Mouse (Mus musculus): Measurements from ENCODE around the gene Gm20425.

The Gm20425 gene

DNA sequence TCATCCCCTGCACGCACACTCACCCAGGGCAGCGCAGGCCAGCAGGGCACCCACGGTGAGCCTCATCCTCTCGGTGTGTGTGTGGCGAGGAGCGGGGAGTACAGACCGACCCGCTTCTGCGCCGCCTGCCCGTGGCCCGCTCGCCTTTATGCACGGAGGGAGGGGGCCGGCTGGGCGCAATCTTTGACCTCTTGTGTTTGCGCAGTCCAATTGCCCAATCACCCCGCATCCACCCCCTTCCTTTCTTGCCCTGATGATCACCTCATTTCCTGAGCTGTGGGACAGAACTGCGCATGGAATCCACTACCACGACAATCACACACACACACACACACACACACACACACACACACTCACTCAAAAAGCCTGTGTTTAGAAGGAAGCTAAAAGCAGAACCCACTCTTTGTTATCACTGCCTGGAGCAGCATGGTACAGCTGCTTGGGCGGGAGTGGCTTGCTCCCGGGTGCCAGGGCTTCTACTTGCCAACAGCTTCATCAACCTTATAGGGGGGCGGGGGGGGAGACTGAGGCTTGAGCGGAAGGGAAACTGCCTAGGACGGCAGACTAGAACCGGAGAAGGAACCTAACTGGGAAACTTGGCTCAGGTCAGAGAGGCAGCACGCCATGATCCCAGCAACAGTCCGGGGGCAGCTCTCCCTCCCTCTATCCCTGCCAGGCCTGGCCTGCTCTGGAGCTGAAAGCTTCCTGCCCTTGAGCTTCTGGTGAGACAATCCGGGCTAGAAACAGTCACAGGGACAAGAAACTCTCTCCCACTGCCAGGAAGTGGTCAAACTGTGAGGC, at the start of gene Gm20425, which contains the start of gene Trf:
TSS of gene Gm20425 (minus strand) at position 157 of the 801 bp plus-strand sequence.
TSS of gene Trf (minus strand) at position 294 of the 801 bp plus-strand sequence.
- DNase-seq (ENCODE audit: low read depth, low spot score) = no peak

DNA sequence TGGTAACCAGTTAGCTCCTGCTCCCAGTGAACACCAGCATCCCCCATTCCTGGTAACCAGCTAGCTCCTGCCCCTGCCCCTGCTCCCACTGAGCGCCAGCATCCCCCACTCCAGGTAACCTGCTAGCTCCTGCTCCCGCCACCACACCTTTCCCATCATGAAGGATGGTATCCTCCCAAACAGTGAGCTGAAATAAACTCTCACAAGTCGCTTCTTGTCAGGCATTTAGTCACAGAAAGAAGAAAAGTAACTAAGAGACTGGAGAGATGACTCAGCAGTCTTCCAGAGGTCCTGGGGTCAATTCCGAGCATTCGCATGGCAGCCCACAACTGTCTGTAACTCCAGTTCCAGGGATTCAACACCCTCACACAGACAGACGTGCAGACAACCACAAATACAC, 46.8 kb upstream of the Gm20425 start:
- no peak for DNase-seq (ENCODE audit: low read depth, low spot score)

DNA sequence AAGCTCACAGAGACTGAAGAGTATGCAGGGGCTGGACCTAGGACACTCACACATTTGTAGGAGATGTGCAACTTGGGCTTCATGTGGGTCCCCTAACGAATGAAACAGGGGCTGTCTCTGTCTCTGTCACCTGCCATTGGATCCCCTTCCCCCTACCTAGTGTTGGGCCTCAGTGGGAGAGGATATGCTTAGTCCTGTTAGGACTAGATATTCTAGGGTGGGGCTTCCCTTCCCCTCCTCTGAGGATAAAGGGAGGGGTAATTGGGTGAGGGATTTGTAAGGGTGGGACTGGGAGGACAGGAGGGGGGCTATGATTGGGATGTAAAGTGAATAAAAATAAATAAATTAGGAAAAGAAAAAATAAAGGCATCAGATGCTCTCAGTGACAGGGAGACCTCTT, 45.6 kb upstream of the Gm20425 start:
- DNase-seq (ENCODE audit: low read depth, low spot score) = no peak

DNA sequence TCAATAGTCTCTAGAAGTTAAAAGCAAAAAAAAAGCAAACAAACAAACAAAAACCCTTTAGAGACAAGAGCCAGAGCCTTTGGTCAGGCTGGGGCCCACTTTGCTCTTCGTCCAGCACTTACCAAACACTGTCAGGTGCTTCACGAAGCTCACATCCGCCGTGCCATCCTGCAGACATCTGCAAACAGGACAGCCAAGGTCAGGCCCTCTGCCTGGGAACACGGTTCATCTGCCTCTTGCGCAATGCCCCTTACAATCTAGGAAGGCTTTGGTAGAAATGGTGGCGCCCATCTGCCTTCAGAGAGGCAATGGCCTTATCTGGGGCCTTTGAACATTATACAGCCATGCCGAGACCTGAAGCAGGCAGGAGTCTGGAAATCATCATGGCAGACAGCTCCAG, 44.7 kb upstream of the Gm20425 start:
- no peak for DNase-seq (ENCODE audit: low read depth, low spot score)

DNA sequence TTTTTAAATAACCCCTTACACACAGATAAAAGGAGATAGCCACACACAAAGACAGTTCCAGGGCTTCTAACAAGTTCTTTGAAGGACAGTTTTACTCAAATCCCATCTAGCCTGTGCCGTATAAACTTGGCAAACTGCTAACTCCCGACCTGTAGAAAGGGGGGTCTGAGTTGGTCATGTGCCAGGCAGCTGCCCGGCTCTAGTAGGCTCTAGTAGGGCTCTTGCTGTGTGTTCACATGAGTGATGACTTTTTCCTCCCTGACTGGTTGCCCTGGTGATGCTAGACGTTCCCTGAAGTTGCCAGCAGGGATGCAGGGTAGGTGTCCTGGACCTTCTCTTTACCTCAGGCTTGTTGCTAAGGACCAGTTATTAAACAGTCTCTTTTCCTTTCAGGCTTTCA, 41.0 kb upstream of the Gm20425 start:
- DNase-seq (ENCODE audit: low read depth, low spot score) = no peak

DNA sequence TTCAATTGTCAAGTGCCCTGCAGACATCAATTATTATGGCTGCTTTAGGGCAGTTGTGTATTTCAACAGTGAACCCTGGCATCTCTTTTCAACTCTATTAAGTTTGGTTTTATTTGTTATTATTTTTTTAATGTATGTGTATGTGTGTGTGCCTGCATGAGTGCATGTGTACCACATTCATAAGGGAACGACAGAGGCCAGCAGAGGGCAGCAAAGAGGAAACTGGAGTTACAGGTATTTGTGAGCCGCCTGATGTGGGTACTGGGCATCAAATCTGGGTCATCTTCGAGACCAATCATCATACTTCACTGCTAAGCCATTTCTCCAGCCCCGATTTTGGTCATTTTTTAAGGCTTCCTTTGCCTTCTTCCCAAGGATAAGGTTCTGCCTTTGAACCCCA, 35.7 kb upstream of the Gm20425 start:
- DNase-seq (ENCODE audit: low read depth, low spot score) = no peak

DNA sequence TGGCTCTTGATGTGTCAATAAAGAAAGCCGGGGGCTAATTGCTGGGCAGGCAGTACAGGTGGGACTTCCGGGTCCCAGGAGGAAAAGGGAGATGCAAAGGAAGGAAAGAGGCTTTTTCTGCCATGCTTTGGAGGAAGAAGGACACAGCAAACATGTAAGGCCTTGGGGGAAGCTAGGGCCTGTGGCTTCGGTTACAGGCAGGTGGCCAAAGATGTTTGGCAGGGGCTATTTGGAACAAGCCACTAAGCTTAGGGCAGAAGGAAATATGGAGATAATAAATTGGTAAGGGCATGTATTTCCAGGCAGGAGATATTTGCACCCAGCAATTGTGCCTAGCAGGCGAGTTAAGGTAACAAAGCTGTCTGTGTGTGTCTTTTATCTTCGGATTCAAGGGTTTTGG, 22.8 kb upstream of the Gm20425 start:
- no peak for DNase-seq (ENCODE audit: low read depth, low spot score)

DNA sequence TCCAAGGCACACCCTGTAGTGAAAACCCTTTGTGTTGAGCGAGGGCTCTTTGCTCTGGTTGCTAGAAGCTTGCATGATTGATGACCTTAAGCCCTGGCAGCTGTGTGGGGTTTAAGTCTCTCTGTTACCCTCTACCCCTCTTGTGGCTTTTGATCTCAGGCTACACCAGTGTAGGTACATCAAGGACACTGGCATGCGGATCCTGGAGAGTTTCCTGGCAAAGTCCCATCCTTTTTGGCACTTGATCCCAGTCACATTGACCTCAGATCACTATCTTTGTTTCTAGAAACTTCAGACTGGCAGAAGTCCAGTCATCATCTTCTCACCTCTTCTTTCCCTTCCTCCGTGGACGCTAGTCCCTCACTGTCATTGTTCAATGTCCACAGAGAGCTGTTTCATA, 18.5 kb upstream of the Gm20425 start:
- no peak for DNase-seq (ENCODE audit: low read depth, low spot score)

DNA sequence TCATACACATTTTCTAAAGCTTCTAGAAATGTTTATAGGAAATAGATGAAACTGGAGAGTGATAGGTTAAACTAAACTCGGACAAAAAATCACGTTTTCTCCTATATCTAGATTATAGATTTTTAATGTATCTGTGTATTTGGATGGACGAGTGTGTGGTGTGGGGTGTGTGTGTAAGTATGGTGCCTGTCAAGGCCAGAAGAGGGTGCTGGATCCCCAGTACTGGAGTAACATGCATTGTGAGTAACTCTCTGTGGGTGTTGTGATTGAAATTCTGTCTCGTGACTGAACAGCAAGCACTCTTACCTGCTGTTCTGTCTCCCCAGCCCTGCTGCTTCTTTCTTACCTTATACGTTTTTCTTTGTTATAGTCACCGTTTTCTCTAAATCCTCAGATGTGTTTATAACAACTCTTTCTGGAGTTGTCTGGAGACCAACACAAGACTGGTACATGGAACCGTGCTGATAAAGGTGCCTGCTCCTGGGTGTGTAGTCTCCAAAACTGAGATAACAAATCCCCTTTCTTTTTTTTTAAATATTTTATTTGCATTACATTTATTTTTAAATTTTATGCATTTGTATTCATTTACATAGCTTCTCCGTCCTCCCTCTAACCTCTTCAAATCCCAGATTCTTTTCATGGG, 16.5 kb upstream of the Gm20425 start:
- no peak for DNase-seq (ENCODE audit: low read depth, low spot score)

DNA sequence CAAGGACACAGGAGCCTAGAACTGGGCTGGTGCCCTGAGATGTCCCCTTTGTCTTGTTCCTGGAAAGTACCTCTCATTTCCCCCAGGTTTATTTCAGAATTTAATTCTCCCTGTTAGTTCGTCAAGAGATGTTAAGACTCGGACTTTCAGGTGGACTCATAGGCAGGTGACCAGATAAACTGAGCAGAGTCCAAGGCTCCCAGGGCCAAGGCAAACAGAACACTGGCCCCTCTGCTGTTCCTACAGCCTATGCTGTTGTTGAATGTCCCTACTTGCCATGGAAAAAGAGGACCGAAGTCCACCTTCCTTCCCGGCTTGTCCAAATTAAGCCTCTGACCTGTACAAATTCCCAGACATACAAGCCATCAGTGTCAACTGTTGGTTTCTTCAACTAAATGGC, 13.5 kb upstream of the Gm20425 start:
- DNase-seq (ENCODE audit: low read depth, low spot score) = no peak

DNA sequence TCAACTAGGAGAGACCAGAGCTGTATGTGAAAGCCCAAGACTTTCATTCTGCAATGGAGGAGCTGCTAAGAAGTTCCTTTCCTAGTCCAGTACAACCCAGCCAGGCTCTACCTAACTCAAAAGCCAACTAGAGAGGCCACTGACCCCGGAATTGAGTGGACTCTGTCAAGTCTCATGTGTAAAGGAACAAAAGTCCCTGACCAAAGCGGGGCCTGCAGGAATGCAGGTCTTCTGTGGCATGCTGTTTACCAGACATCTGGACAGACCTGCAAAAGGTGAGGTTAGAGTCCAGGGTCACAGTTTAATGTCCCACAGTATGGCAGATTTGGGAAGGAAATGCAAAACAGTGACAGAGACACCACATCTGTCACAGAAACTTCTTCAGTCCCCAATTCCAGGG, 11.1 kb upstream of the Gm20425 start:
- no peak for DNase-seq (ENCODE audit: low read depth, low spot score)

DNA sequence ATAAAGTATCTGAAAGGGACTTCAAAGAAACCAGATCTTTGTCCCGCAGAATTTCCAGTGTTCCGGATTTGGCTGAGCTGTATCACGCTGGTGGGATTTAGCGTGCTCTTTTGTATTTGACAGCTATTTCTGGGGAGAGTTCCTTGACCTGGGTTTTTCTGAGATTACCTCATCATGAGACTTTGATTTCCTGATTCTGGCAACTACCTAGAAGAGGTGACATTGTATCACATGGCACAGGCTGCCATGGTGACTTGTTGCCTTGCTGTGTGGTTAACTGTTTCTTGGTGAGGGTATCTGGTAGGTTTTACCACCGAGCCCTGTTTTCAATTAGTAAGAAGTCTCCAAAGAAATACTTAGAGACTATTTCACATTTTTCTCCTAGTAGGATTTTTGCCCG, 9.4 kb upstream of the Gm20425 start:
- no peak for DNase-seq (ENCODE audit: low read depth, low spot score)

DNA sequence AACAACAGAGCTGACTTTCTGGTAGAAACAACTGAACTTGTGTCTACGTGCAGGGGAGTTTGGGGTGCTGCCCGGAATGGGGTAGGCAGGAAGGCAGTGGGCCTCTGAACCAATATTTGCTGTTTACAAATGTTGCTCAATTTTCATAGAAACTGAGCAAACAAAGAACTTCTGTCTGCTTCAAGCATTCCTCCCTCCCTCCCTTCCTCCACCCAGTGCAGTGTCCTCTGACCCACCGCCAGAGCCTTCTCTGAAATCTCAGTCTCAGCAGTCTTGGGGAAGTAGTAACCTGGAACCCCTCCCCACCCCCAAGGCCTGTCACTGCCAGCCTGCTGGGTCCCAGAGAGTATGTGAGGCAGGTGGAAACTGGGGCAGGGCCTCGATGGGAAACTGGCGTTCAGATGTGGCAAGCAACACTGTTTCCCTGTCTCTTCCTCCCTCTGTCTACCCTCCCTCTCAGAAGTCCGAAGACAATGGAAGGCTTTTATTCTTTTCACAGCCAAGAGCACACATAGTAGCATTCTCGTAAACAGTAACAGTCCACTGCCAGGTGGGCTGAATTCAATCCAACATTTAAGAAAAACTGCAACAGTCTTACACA, 4.6 kb upstream of the Gm20425 start:
- DNase-seq (ENCODE audit: low read depth, low spot score) = no peak

DNA sequence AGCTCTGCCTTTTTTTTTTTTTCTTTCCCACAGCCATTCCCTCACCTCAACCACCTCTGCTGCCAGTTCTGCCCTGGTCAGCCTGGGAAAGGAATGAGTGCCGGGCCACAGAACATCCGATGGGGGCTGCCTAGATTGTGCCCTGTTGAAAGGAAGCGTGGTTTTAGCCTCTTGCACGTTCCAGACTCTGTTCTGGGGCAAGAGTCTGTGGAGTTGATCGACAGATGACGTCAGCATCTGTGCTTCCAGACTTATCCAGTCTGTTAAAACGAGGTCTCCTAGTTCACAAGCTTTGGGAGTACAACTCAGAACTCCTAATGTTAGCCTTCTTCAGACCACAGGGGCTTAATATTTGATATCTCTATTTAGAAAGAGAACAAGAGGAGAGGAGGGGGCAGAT, 4.0 kb upstream of the Gm20425 start:
- no peak for DNase-seq (ENCODE audit: low read depth, low spot score)

DNA sequence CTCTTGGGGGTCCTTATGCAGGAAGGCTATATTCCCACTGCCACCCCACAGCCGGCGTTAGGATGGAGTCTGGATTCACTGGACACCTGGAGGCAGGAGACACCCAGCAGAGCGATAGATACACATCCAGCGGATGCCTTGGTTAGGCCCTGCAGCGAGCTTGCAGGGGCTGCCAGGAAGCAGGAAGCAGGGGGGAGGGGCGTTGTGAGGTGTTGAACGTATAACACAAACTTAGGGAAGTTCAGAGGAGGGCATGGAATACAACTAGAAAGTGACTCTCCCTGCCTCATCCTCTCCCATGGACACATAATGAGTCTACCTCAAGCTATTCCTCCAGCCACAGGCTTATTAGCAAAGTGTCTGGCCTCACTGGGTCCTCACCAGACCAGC, 2.9 kb upstream of the Gm20425 start:
- DNase-seq (ENCODE audit: low read depth, low spot score) = no peak

DNA sequence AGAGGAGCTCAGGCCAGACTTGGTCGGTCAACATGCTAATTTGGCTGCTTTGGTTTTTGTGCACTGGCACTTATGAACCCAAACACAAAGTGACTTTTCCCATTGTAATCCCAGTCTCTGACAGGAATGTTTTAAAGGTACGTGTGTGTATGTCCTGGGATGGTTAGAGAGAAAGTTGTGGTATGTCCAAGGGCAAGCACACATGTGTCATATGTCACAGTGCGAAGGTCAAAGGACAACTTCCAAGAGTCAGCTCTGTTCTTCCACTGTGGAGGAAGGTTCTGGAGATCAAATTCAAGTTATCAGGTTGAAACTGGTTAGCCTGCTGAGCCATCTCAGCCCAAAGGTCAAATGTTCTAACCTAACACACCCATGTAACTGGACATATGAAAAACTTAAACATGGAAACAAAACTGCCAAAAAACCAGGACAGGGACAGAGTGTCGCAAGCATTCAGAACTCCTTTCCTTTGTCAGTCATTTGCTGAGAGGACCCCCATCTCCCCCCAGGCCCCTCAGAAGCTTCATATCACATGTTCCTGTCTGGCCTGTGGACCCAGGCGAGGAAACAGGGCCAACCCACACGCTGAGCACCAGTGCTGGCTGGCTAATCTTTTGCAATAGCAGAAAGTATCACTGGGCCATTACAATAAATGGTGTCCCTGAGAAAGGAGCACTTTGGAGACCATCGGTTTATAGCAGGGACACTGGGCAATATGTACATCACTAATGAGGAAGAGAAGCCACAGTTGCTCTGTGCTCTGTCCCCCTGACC, 2.3 kb upstream of the Gm20425 start:
- DNase-seq (ENCODE audit: low read depth, low spot score) = no peak

DNA sequence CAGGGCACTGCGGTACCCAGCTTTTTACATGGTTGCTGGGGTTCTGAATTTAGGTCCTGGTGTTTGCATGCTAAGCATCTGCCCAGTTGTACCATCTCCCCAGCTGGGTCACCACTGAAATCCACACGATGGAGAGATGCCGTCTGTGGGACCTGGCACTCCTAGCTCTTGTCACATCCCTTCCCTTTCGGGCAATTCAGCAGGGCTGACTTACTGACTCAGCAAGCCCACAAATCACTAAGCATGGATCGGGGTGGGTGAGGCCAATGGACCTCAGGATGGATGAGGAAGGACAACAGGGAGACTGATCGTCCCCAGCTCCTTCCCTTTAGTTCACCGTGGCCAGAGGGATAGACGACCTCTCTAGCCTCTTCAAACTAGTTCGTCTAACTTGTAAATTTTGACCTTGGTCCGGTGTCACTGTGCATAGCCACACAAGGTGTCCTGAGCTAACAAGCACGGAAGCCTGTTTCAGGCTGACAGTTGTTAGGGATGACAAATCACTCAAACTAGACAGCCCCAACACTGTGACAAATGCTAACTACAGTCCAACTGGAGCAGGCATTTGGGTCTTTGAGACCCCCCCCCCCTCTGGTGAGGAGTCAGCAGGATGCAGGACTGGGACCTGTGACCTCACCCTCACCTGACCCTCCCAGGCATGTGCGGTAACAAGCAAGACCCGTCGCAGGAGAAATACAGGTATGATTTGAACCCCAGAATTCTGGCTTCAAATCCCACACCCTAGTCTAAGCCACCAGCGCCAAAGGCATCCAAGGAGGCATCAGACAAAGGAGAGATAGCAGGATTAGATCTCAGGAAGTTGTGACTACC, 855 bp downstream of the Gm20425 start:
- DNase-seq (ENCODE audit: low read depth, low spot score) = no peak

DNA sequence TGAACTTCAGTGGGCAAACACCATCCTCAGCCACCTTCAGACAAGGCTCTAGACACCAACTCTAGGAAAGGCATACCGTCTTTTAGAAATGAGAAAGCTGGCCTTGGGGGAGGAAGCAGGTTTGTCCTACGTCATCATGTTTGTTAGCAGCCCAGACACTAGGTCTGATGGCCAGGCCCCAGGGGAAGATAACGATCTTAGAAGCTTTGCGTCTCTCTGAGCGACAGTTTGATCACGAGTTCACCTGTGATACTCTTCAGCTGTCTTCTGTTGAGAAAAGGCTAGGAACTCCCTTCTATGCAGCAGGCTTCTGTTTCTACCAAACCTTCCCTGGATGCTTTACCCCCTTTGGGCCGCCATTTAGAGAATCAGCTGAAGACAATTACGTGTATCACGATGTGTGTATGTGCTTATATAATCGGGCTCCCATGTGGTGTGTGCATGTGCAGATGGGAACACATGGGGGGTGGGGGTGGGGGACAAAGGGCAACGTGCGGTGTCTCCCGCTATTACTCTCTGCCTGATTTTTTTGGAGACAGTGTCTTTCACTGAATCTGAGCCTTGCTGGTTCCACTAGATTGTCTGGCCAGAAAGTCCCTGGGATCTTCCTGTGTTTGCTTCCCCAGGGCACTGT, 1.6 kb downstream of the Gm20425 start:
- DNase-seq (ENCODE audit: low read depth, low spot score) = no peak

DNA sequence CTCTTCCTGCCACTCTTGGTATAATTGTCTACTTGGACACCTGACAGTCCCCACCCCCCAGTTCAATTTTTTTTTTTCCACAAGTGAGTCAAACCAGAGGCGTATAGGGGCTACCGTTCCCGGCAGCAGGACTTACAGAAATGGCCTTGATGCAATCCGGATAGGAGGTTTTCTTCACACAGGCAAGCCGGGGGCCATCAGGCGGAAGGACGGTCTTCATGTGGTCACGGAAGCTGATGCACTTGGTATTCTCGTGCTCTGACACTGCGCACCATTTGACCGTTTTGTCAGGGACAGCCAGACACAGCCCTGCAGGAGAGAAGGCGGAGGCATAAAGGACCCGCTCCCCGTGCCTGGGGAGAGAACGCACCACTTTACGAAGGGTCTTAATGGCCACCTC, 2.3 kb downstream of the Gm20425 start:
- no peak for DNase-seq (ENCODE audit: low read depth, low spot score)

DNA sequence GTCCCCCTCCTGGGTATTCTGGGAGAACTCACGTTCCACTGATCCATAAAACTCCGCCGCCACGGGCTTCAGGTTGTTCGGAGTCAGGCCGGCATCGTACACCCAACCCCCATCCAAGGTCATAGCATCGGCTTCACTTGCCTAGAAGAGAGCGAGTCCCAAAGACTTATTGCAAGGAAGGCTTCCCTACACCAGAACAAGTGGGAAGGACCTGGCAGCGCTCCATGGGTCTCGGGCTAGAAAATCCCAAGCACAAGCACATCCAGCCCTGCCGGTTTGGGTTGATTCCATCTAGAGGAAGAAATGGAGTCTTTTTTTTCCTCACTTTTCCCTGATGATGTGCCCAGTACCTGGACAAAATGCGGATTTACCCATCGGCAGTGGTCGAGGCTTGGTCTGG, 3.3 kb downstream of the Gm20425 start:
- DNase-seq (ENCODE audit: low read depth, low spot score) = no peak

DNA sequence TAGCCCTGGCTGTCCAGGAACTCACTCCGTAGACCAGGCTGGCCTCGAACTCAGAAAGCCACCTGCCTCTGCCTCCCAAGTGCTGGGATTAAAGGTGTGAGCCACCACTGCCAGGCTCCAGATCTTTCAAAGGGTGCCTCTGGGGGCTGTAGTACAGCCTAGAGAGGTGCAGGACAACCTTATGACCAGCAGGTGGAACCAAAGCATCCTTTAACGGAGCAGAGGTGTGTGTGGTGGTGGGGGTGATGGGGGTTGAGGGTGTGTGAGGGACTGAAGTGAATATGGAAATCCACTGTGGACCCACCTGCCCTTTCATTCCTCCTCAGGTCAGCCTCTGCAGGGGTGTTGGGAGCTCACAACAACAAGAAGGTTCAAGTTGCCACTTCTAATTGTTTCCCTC, 4.6 kb downstream of the Gm20425 start:
- no peak for DNase-seq (ENCODE audit: low read depth, low spot score)

Measured in c-Kit-negative CD71-positive TER-119-positive erythroid progenitor cells, embryonic 14.5 days (primary cell).